Mouse (Mus musculus): ENCODE measurements around the gene Tpcn2. TPM values are rescaled to one million over a fixed set of nuclear protein-coding genes. Genes with fewer than 3 reads are reported as not detected.

The Tpcn2 gene
- polyA plus RNA-seq, 1 experiment, result 3.9 TPM

- peaks cover 86% of the 10 kb centered on the region for H3K27me3 ChIP-seq (replicated peaks)
- H3K9me3 ChIP-seq, result peaks cover 11% of the 10 kb centered on the region
- peaks cover 64% of the 10 kb centered on the region for H3K4me1 ChIP-seq
- H3K36me3 ChIP-seq (replicated peaks; ENCODE audit: low read length), result no peaks in the 10 kb centered on the region
- TF ChIP-seq GATA1 (IDR thresholded peaks at IDR 0.05; ENCODE audit: borderline replicate concordance, low read length), result no peak
- no peak for TF ChIP-seq FLI1 (IDR thresholded peaks at IDR 0.05; ENCODE audit: low read length)
- peak overlapping the region; percentile 14 for H3K4me3 ChIP-seq (replicated peaks)
These were observed 86.8 kb downstream of the Tpcn2 start for GRCm38 (mm10) chr7:145197042-145197441.

GRCm38 (mm10) chr7:145196340-145196739 lies 87.5 kb downstream of the Tpcn2 start:
- peaks cover 4% of the 10 kb centered on the region for H3K9me3 ChIP-seq
- no peaks in the 10 kb centered on the region for H3K36me3 ChIP-seq (replicated peaks; ENCODE audit: low read length)
- H3K27me3 ChIP-seq (replicated peaks), result peaks cover 86% of the 10 kb centered on the region
- no peak overlapping the region for H3K4me3 ChIP-seq (replicated peaks)
- no peak for TF ChIP-seq FLI1 (IDR thresholded peaks at IDR 0.05; ENCODE audit: low read length)
- TF ChIP-seq GATA1 (IDR thresholded peaks at IDR 0.05; ENCODE audit: borderline replicate concordance, low read length), result no peak
- H3K4me1 ChIP-seq, result peaks cover 71% of the 10 kb centered on the region

GRCm38 (mm10) chr7:145195186-145195927 lies 88.5 kb downstream of the Tpcn2 start:
- no peaks in the 10 kb centered on the region for H3K36me3 ChIP-seq (replicated peaks; ENCODE audit: low read length)
- TF ChIP-seq GATA1 (IDR thresholded peaks at IDR 0.05; ENCODE audit: borderline replicate concordance, low read length) (no peak), FLI1 (IDR thresholded peaks at IDR 0.05; ENCODE audit: low read length) (no peak)
- peak overlapping the region; percentile 70 for H3K4me3 ChIP-seq (replicated peaks)
- peaks cover 92% of the 10 kb centered on the region for H3K27me3 ChIP-seq (replicated peaks)
- peaks cover 81% of the 10 kb centered on the region for H3K4me1 ChIP-seq
- no peaks in the 10 kb centered on the region for H3K9me3 ChIP-seq

- Histone ChIP-seq H3K9me3 (no peaks in the 10 kb centered on the region), H3K36me3 (replicated peaks; ENCODE audit: low read length) (no peaks in the 10 kb centered on the region), H3K4me1 (peaks cover 81% of the 10 kb centered on the region)
These were observed 89.2 kb downstream of the Tpcn2 start for GRCm38 (mm10) chr7:145194455-145195161.

GRCm38 (mm10) chr7:145192836-145193235 lies 91.0 kb downstream of the Tpcn2 start:
- TF ChIP-seq GATA1 (IDR thresholded peaks at IDR 0.05; ENCODE audit: borderline replicate concordance, low read length) (no peak), FLI1 (IDR thresholded peaks at IDR 0.05; ENCODE audit: low read length) (no peak)
- H3K36me3 ChIP-seq (replicated peaks; ENCODE audit: low read length), result no peaks in the 10 kb centered on the region
- peaks cover 87% of the 10 kb centered on the region for H3K27me3 ChIP-seq (replicated peaks)
- peak overlapping the region; percentile 64 for H3K4me3 ChIP-seq (replicated peaks)
- H3K9me3 ChIP-seq, result no peaks in the 10 kb centered on the region
- peaks cover 75% of the 10 kb centered on the region for H3K4me1 ChIP-seq

More at GRCm38 (mm10) chr7:145194455-145195161, 89.2 kb downstream of the Tpcn2 start:
- peaks cover 92% of the 10 kb centered on the region for H3K27me3 ChIP-seq (replicated peaks)
- TF ChIP-seq FLI1 (IDR thresholded peaks at IDR 0.05; ENCODE audit: low read length) (no peak), GATA1 (IDR thresholded peaks at IDR 0.05; ENCODE audit: borderline replicate concordance, low read length) (no peak)
- H3K4me3 ChIP-seq (replicated peaks), result peak overlapping the region; percentile 59

GRCm38 (mm10) chr7:145190520-145190919 lies 93.3 kb downstream of the Tpcn2 start:
- no peaks in the 10 kb centered on the region for H3K36me3 ChIP-seq (replicated peaks; ENCODE audit: low read length)
- peaks cover 59% of the 10 kb centered on the region for H3K4me1 ChIP-seq
- H3K4me3 ChIP-seq (replicated peaks), result no peak overlapping the region
- no peaks in the 10 kb centered on the region for H3K9me3 ChIP-seq
- peaks cover 88% of the 10 kb centered on the region for H3K27me3 ChIP-seq (replicated peaks)
- TF ChIP-seq FLI1 (IDR thresholded peaks at IDR 0.05; ENCODE audit: low read length) (no peak), GATA1 (IDR thresholded peaks at IDR 0.05; ENCODE audit: borderline replicate concordance, low read length) (no peak)

GRCm38 (mm10) chr7:145189342-145189741 lies 94.5 kb downstream of the Tpcn2 start:
- TF ChIP-seq FLI1 (IDR thresholded peaks at IDR 0.05; ENCODE audit: low read length), result no peak
- Histone ChIP-seq H3K9me3 (no peaks in the 10 kb centered on the region), H3K4me3 (replicated peaks) (no peak overlapping the region), H3K36me3 (replicated peaks; ENCODE audit: low read length) (no peaks in the 10 kb centered on the region), H3K4me1 (peaks cover 47% of the 10 kb centered on the region), H3K27me3 (replicated peaks) (peaks cover 87% of the 10 kb centered on the region)

- H3K27me3 ChIP-seq (replicated peaks), result peaks cover 86% of the 10 kb centered on the region
- no peaks in the 10 kb centered on the region for H3K36me3 ChIP-seq (replicated peaks; ENCODE audit: low read length)
- TF ChIP-seq GATA1 (IDR thresholded peaks at IDR 0.05; ENCODE audit: borderline replicate concordance, low read length), result no peak
- TF ChIP-seq FLI1 (IDR thresholded peaks at IDR 0.05; ENCODE audit: low read length), result no peak
- peaks cover 32% of the 10 kb centered on the region for H3K4me1 ChIP-seq
- no peaks in the 10 kb centered on the region for H3K9me3 ChIP-seq
- H3K4me3 ChIP-seq (replicated peaks), result no peak overlapping the region
These were observed 96.0 kb downstream of the Tpcn2 start for GRCm38 (mm10) chr7:145187802-145188201.

- H3K27me3 ChIP-seq (replicated peaks), result peaks cover 94% of the 10 kb centered on the region
- no peak for TF ChIP-seq FLI1 (IDR thresholded peaks at IDR 0.05; ENCODE audit: low read length)
- no peak for TF ChIP-seq GATA1 (IDR thresholded peaks at IDR 0.05; ENCODE audit: borderline replicate concordance, low read length)
These were observed 101.4 kb downstream of the Tpcn2 start for GRCm38 (mm10) chr7:145182388-145182787.

More at GRCm38 (mm10) chr7:145182388-145182787, 101.4 kb downstream of the Tpcn2 start:
- no peak overlapping the region for H3K4me3 ChIP-seq (replicated peaks)
- no peaks in the 10 kb centered on the region for H3K9me3 ChIP-seq
- H3K4me1 ChIP-seq, result peaks cover 1% of the 10 kb centered on the region; the same call in 1 of the 2 replicates
- no peaks in the 10 kb centered on the region for H3K36me3 ChIP-seq (replicated peaks; ENCODE audit: low read length)

All from megakaryocyte, embryonic 14.5 days (primary cell).